Mouse (Mus musculus): ENCODE measurements around the gene Bfar.
"Not testable (repeated sequence)": the region's sequence is repeated elsewhere in the genome, so short reads cannot be mapped to it uniquely, and the experiment has no call there.

Bfar gene

DNA sequence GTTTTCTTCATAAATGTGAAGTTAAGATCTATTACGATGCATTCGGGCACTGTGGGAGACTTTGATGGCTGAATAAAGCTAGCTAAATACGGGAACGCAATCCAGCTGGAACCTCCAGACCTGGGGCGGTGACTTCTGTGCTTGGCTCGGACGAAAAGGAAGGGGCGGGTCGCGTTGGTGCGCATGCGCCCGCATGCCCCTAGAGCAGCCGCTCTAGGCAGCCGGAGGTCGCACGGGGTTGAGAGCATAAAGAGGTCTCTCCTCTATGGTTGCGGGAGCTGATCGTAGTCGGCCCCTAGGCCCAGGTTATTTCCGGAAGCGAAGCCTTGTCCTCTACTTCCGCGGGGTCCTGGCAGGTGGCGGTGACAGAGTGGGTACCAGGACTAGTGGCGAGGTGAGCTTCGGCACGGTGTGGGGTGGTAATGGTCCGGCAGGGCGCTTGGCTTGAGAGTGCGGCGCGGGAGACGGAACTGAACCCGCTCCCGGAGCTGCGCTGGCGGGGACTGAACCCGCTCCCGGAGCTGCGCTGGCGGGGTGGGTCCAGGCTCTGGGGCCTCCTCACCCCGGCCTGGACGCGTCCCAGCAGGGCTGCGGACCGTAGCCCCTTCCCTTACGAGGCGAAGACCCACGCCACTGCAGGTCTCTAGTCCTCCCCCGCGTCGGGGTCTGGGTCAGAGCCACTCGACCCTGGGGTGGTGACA is at the start of gene Bfar, which contains the start of gene 3110001I22Rik:
Gene Bfar, plus strand, starts transcription at position 174 of the 701 bp plus-strand sequence.
Gene 3110001I22Rik, plus strand, starts transcription at position 245 of the 701 bp plus-strand sequence.
- peak; percentile 91 for DNase-seq (ENCODE audit: low spot score)

DNA sequence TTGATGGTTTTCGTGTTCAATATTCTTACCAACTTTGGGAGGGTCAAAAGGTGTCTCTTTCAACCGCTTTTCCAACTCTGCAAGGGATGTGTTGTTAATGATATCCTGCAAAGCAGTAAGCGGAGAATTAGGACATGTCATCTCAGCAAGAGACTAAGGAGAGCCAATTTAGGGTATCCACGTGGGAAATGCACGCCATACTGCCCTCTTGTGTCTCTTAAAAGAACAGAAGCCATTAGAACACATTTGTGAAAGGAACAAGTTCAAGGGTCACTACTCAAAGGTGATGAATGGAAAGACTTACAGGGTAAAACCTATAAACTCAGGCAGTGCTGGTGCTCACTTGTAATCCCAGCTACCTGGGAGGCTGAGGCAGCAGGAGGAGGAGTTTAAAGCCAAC is 43.3 kb upstream of the Bfar start:
- no peak for DNase-seq (ENCODE audit: low spot score)

DNA sequence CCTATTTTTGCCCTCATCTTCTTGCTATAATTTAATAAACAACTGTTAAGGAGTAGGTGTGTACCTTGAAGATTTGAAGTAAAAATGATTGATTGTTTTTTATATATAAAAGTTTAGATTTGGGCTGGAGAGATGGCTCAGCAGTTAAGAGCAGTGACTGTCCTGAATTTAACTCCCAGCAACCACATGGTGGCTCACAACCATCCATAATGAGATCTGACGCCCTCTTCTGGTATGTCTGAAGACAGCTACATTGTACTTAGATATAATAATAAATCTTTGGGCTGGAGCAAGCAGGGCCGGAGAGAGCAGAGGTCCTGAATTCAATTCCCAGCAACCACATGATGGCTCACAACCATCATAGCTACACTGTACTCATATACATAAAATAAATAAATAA is 33.5 kb upstream of the Bfar start:
- DNase-seq (ENCODE audit: low spot score): not testable (repeated sequence)

DNA sequence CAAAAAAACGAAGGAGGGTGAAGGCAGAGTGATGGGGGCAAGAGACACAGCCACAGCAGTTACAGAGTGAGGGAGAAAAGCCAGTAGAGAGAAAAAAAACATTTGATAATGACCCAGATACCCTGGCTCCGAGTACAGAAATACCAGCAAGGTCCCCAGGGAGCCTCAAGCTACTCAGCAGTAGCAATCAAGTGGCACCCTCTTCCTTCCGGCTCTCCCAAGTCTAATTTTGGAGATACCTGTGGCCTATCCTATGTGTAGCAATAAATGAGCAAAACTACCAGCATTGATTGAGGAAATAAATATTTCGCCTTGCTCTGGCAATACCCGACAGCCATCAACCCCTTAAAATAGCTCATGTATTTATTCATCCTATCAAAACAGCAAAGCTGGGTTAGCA is 32.1 kb upstream of the Bfar start:
- DNase-seq (ENCODE audit: low spot score): no peak

DNA sequence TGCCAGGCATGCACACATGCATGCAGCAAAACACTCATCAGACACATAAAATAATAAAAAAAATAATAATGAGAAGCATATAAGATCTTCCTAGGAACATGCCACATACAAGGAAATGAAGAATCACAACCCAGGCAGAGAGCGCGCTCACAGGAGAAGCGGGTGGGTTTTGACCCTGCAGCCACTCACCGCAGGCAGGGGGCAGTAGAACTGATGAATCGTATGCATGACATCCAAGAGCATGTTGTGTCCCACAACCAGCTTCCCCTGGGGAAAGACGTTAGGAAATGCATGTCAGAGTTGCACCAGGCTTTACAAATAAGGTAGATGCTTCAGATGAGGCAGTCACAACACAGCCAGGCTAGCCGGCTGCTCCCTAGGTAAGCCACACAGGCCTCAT is 31.6 kb upstream of the Bfar start:
- DNase-seq (ENCODE audit: low spot score): no peak

DNA sequence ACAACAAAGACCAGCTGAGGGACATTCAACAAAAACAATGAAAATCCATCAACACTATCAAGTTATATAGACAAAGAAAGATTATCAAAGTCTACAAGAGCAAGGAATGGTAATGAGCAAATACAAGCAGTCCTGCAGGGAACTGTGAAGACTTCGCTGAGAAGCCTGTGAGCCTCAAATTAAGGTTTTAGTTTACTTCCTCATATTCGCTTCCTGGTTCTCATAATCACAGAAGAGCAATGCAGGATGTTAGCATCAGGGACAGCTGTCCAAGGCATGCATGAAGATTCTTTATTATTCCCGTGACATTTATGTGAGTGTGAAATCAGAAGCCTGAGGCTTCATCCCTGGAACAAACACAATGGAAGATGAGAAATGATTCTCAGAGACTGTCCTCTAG is 27.2 kb upstream of the Bfar start:
- no peak for DNase-seq (ENCODE audit: low spot score)

DNA sequence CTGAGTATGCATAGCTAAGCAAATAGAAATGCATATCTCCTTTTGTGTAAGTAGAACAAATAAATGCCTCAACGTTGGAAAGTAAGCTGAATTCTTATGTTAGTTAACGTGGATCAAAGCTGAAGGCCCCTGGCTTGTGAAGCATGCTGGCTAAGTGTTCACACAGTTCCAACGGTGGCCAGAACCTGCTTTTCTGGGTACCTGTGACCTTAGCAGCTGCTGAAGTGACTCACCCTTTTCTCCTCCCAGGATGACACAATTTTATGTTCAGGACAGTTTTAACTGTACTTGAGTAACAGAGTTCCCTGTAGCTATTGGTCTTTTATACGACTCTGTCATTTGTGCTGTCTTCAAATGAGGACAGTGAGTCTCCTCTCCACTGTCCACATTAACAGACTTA is 25.7 kb upstream of the Bfar start:
- DNase-seq (ENCODE audit: low spot score): no peak

DNA sequence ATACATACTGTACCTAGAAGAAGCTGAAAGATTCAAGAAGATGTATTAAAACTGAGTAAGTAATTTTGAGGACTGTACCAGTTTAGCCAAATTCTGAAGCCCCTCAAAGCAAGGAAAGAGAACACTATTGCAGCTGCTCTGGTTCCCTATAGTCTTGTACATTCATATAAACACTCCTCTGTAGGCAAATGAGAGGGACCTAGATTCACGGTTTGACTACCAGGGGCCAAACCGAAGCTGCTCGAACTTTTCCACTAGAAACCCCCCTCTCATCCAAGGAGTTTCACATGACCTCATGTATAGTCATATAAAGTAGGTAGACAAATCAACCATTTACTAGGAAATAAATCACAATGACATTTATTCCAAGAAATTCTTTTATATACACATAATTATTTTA is 12.8 kb upstream of the Bfar start:
- no peak for DNase-seq (ENCODE audit: low spot score)

DNA sequence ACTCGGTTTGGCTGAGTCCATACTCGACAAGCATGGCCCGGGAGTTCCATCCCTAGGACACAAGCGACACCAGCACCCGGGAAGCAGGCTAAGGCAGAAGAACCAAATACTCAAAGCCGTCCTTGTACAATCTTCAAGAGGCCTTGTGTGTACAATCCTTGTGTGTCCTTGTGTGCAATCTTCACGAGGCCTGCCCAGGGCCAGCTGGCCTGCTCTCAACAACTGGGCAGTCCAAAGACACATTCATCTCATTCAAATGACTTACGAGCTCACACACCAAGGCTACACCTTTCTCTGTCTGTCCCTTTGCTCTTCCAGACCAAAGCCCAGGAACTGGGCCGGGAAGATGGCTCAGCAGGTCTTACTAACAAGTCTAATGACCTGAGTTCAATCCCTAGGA is 10.9 kb upstream of the Bfar start:
- no peak for DNase-seq (ENCODE audit: low spot score)

DNA sequence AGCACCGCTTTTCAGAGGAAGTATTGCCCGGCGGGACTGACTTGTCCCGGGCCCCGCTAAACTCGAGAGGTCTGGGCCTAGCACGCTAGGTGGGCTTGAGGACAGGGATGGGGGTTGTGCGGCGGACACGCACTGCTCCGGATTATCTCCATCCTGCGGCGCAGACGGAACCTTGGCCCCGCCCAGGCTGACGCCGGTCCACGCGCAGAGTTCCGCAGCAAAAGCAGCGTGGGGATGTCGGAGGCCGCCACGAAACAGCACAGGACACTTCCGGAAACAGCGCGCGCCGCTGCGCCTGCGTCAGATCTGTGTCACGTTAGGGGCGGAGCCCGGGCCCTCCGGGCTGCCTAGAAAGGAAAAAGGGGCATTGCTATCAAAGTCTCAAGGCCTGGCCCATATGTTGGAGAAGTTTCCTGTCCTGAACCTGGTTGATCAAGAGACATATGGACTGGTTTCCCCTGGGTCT is 3.7 kb upstream of the Bfar start, which contains the start of gene Parn:
Gene Parn, minus strand, starts transcription at position 293 of the 466 bp plus-strand sequence.
- peak; percentile 96 for DNase-seq (ENCODE audit: low spot score)

DNA sequence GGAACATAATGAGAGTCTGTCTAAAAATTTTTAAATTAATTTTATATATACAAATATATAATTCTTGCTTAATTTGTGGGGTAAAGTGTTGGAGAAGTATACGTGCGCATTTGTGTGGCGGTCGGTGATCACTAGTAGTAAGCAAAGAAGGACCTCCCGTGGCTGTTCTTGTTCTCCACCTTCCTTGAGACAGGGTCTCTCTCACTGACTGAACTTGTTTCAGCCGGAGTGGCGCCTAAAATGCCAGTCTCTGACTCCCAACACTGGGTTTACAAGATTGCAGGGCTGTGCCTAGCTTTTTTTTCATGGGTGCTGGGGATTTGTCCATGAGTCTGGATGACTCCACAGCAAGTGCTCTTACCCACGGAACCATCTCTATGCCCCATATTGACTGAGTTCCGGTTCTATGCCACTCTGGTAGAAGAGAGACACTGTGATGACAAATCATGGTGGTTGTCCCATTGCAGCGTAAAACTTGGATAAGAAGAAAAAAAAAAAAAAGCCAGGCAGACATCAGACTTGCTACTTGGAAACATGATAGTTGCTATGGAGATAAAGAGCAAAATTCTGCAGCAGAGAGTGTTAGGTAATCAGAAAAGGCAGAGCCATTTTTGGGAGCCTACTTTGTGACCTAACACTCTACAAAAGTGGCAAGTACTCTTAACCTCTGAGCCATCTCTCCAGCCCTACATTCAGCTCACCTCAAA is 3.1 kb upstream of the Bfar start:
- no peak for DNase-seq (ENCODE audit: low spot score)

DNA sequence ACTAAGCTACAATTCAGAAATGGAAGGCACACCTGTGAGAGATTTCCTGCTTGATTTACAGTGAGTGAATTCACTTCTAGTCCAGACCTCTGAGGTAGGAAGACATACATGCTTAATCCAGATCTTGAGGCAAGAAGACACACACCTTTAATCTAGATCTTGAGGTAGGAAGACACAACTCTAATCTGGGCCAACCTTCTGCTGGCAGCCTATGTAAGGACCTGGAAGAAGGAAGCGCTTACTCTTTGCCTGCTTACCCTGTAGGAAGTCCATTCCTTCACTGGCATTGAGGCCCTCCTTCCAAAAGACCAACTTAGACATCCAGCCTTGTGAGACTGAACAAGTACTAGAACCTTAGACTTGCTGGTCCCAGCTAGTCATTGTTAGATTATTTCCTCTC is 2.4 kb upstream of the Bfar start:
- DNase-seq (ENCODE audit: low spot score): no peak

DNA sequence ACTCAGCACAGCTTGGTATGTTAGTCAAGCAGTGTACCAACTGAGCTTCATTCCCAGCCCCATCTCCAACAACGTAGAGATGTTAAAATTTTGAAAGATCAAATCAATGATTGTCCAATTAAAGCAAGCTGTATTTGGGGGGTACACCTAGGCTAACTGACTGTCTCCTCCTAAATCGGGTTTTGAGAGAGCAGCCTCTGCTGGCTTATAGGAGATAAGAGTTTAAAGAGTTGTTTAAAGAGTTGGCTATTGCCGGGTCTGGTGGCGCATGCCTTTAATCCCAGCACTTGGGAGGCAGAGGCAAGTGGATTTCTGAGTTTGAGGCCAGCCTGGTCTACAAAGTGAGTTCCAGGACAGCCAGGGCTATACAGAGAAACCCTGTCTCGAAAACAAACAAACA is 762 bp upstream of the Bfar start:
- not testable (repeated sequence) for DNase-seq (ENCODE audit: low spot score)

DNA sequence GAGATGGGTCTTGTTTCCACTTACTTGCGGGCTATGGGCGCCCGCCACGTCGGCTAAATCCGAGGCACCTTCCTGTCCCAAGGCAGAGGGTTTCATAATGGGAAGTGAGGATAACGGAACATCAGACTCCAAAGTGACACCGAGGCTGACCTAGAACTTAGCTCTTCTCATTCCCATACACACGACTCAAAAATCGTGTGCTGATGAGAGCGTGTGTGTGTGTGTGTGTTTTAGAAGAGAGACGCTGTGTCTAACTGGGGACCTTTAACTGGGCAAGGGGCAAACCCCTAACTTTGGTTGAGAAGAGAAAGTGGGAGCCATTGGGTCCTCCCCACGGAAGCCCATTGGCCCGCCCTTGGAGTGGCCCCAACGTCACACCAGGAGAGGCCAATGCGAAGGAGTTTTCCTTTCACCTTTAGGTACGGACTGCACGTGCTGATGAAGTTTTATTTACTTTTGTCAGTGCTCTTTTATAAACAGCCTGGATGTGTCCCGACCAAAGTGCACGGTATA is 784 bp downstream of the Bfar start:
- peak; percentile 39 for DNase-seq (ENCODE audit: low spot score)

DNA sequence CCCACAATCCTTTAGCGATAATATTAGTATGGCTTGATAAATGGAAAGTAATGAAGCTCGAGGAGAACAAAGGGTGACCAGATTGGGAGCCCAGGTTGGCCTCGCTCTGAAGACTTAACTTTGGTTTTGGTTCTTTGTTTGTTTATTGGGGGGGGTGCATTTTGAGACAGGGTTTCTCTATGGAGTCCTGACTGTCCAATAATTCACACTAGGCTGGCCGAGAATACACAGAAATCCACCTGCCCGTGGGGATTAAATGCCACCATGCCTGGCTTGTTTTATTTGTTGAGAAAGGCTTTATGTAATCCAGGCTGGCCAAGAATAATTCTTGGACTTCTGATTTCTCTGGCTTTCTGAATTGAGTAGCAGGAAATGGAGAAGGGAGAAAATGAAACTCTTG is 1.5 kb downstream of the Bfar start:
- no peak for DNase-seq (ENCODE audit: low spot score)

DNA sequence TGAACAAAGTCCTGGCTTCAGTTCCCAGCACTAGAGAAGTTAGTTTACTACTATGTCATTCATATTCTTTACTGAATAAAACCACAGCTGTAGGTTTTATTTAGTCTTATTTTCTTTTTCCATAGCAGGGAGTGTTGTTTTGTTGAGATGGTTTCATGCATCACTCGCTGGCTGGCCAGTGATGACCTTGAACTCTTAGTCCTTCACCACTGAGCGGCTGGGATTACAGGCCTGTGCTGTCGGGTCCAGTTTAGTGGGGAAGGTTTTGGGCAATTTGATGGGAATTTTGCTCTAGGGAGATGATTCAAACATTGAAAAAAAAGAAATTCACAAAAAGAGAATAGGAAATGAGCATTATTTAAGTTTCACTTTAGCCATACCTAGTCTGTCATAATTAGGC is 2.9 kb downstream of the Bfar start:
- no peak for DNase-seq (ENCODE audit: low spot score)

DNA sequence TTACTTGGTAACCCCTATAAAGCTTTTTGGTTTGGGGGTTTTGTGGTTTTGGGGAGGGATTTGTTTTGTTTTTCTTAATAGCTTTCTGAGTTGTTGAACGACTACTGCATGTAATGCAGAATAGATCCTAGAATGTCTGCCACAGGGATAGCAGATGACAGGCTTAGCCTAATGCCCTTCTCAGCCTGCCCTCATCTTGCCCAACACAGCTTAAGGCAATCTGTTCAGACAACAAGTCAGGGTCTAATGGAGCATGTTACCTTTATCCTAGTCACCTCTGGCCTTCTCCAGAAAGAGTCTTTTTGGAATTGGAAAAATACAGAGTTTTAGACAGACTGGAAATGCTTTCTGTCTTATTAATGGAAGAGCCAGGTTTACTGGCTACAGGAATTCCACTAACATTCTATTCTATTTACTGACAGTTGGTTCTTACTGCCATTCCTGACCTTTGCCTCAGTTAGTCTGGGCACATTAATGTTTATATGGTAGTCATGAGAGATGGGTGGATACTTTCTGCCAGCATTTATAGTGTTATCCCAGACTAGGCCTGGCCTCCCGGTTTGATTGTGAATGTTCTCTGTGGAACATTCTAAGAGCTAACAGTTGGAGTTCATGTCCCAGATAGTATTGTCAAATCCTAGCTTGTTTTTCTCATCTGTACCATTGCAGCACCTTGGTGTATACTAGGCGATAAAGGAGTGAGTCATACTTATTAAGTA is 7.1 kb downstream of the Bfar start:
- no peak for DNase-seq (ENCODE audit: low spot score)

DNA sequence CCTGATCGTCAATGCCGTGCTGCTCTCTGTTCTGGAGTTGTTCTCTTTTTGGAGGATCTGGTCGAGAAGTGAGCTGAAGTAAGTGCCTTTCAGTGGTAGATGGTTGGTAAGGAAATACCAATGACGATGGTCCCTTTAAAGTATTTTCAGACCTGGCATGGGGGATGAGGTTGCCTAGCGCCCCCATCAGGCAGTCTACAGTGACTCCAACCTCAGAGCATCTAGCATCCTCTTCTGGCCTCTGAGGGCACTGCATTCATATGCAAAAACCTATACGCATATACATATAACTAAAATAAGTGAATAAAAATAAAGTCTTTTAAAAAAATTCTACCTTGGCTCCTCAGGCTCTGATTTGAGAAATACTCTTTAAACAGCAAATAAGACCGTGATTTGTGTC is 27.3 kb downstream of the Bfar start:
- no peak for DNase-seq (ENCODE audit: low spot score)

DNA sequence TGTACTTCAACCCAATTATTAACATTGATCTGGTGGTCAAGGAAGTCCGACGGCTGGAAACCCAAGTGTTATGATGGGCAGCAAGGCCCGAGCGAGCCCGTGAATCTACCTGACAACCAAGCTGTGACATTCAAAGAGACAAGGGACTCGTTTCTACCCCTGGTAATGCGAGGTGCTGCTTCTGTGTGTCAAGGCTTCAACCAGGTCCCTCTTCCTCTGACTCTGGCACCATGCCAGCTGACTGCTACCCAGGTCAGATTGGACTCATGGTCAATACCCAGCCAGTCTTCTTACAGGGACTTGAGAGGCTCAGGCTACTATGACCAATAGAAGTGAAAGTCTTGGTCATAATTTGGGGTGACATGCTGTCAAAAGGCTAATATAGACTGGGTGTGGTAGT is 30.5 kb downstream of the Bfar start:
- no peak for DNase-seq (ENCODE audit: low spot score)

DNA sequence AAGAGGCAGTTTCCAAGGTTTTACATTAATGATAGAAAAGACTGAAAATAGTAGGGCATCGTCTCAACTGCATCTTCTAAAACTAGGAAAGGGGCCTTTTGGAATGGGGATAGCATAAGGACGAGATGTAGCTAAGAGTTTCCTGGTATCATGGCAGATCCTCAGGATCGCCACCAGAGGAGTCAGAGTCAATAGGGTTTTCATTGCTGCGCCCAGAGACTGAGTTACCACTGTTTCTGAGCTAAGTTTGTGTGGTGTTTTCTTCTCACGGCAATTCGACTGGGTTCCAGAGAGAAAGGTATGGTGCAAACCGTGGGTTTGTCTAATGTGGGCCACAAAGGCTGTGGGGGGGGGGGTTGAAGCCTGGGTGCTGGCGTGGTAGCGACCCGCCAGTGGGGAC is 33.0 kb downstream of the Bfar start:
- DNase-seq (ENCODE audit: low spot score): no peak

DNA sequence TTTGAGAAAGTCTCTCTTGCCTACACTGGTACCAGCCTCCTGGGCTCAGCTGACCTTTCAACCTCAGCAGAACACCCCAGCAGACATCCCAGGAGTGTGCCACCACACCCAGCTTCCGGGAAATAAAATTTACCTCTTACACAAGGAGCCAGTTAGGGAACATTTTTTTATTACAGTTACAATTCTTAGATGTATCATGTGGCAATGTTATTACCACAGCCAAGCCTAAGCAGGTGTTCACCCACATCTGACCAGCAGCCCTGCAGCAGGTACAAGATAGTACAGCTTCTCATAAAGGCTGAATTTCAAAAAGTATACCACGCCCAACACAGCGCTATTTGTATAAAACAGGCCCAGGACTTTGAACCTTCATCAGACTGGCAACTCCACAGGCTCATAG is 43.3 kb downstream of the Bfar start:
- no peak for DNase-seq (ENCODE audit: low spot score)

DNA sequence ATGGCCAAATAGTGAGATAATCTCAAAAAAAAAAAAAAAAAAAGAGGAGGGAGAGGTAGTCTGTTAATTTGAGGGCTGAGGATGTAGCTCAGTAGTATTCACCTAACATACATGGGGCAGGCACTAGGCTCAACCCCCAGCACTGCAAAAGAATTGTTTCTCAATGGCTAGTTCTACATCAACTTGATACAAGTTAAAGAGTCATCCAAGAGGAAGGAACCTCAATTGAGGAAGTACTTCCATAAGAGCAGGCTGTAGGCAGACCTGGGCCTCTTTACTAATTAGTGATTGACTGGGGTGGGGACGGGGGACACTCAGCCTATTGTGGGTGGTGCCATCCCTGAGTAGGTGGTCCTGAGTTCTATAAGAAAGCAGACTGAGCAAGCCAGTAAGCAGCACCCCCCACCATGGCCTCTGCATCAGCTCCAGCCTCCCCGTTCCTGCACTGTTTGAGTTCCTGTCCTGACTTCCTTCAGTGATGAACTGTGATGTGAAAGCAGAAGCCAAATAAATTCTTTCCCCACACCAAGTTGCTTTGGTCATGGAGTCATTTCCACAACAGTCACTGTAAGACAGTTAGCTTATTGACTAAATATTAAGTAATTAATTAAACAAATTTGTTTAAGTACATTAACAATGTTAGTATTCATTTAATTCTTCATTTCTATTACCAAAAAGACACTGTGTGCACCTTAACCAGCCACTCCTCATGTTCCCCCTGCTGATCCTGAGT is 45.3 kb downstream of the Bfar start:
- no peak for DNase-seq (ENCODE audit: low spot score)
